Mouse (Mus musculus) skeletal muscle tissue, adult 2 months (tissue): ENCODE measurements around the gene Atp8b2.

ENCODE experiments used
- DNase-seq: peaks from one replicate; pipeline ENCODE4 v3.0.0-alpha.2; 2012; ENCODE audit warnings: low read depth, low spot score

Atp8b2 gene

DNA sequence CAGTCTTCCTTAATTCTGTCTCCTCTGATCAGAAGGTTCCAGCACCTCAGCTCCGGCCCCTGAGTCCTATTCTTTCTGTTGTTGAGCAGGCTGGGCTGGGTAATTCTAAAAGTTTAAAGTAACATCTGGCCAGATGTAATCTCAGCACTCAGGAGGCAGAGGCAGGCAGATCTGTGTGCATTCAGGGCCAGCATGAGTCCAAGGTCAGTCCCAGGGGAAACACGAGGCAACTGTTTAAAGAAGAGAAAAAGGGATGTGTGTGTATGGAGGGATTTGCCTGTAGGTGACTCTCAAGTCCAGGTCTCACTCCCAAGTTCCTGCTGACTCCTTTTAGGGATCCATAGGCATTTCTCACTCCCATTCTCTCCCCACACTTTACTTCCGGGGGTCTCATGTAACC lies 55.5 kb downstream of the Atp8b2 start:
- DNase-seq, result no peak

DNA sequence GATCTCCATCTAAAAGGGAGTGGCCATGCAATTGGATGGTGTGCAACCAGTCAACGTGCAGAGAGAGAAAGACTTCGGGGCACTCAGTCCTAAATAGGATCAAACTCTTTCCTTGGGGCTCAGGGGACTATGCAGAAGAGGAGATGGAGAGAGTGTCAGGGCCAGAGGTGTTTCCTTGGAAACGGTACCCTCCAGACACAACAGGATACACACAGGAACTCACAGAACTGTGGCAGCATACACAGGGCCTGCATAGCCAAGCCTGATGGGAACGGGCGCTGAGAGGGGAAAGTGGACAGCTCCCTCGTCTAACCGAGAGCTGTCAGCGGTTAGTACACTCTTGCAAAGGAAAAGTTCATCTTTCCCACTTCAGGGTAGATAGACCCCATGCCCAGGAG lies 63.8 kb downstream of the Atp8b2 start:
- no peak for DNase-seq

DNA sequence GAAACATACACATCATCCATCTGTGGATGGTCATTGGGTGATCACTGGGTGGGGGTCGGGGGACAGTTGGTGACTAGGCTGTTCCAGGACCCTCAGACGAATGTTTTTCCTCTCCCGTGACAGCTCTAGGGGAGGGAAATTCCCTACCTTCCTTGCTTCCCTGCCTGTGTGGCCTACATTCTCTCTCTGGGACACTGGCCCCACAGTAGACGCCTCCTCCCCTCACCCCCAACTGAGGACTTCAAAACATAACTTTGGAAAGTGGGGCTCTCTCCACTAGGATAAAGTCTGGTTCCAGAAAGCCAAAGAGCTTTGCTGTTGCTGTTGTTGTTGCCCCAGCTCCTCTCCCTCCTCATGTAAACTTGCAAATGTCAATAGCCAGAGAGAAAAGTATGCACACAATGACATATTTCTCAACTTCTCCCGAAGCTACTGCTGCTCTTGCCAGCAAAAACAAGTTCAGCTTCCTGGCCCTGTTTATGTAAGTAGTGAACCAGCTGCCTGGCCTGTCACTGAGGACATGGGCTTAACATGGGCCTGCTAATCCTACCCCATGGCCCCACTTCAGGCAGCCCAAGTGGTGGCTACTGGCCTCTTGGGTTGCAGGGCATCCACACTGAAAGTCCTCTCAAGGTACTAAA lies 64.3 kb downstream of the Atp8b2 start:
- no peak for DNase-seq

- no peak for DNase-seq
Measured at GRCm38 (mm10) chr3:89898011-89898410, 65.3 kb downstream of the Atp8b2 start.

GRCm38 (mm10) chr3:89897204-89897796 lies 66.0 kb downstream of the Atp8b2 start:
- DNase-seq, result no peak

DNA sequence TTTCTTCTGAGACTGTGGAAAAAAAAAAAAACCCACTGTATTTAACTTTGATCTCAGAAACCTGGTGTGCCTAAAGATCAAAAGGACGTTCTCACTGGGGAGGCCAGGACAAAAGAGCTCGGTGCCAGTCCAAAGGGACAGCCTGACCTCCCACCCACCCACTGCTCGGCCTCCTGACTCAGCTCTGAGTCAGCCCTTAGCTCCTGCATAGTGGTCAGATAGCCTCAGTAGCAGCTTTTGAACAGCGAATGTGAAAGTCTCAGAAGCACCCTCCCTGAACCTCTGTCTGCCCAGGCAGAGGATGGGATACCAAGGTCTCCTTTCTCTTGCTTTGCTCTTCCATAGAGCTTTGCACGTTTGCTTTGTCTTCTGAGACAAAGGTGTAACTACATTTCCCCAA lies 66.7 kb downstream of the Atp8b2 start:
- no peak for DNase-seq

- DNase-seq, result no peak
Measured at GRCm38 (mm10) chr3:89892517-89893106, 70.7 kb downstream of the Atp8b2 start.

- DNase-seq, result no peak
Measured at GRCm38 (mm10) chr3:89891696-89892095, 71.6 kb downstream of the Atp8b2 start.

- DNase-seq, result no peak
Measured at GRCm38 (mm10) chr3:89889841-89890430, 73.4 kb downstream of the Atp8b2 start.
